Mouse (Mus musculus): Measurements from ENCODE around the gene Muc15.

- no peak for TF ChIP-seq CTCF (IDR thresholded peaks at IDR 0.05; ENCODE audit: low read depth, low read length)
- no peak for TF ChIP-seq EP300 (IDR thresholded peaks at IDR 0.05; ENCODE audit: insufficient read depth, low read depth, low read length)
These were observed 2.1 kb upstream of the Muc15 start for GRCm38 (mm10) chr2:110719051-110719450.

All from ES-Bruce4 (cell line).